Mouse (Mus musculus) kidney, postnatal 0 days (tissue): ENCODE measurements at regions not wholly inside any gene's neighbourhood (a gene's known extent, or its start where the extent isn't known, plus 50 kb on each side); places are given as distances from the start of the nearest gene placed in this dataset.

ENCODE experiments used
- ATAC-seq: fragments of 200-750 bp; cut with Nextera tagmentation; replicated peaks from 2 replicates; pipeline ENCODE4 v1.8.0; 2017; ENCODE audit warnings: low read depth, moderate number of reproducible peaks, moderate TSS enrichment, moderate library complexity; ENCODE audit not compliant: low FRiP score
- DNase-seq: peaks from one replicate; pipeline ENCODE4 v3.0.0-alpha.2; 2016; ENCODE audit warnings: low spot score
- H3K27ac ChIP-seq: fragments of 300-500 bp; sonication (generic); 2 replicates; pipeline ENCODE4 v1.5.1; 2014; ENCODE audit warnings: mild to moderate bottlenecking
- H3K27me3 ChIP-seq: fragments of 300-500 bp; sonication (generic); 2 replicates; pipeline ENCODE4 v1.6.1; 2014; ENCODE audit warnings: low read length, mixed read lengths; ENCODE audit not compliant: insufficient read depth
- H3K36me3 ChIP-seq: fragments of 300-500 bp; sonication (generic); 2 replicates; pipeline ENCODE4 v1.6.1; 2014; ENCODE audit warnings: low read length, mixed read lengths; ENCODE audit not compliant: insufficient read depth
- H3K4me1 ChIP-seq: fragments of 300-500 bp; sonication (generic); replicated peaks from 2 replicates; pipeline ENCODE4 v1.6.1; 2014; ENCODE audit warnings: antibody characterized with exemption, low read length, mixed read lengths; ENCODE audit not compliant: insufficient read depth
- H3K4me2 ChIP-seq: fragments of 300-500 bp; sonication (generic); 2 replicates; pipeline ENCODE4 v1.6.1; 2014; ENCODE audit warnings: mild to moderate bottlenecking, low read length, moderate library complexity, mixed read lengths
- H3K4me3 ChIP-seq: fragments of 300-500 bp; sonication (generic); replicated peaks from 2 replicates; pipeline ENCODE4 v1.5.1; 2014; ENCODE audit warnings: low read depth, low read length
- H3K9ac ChIP-seq: fragments of 300-500 bp; sonication (generic); 2 replicates; pipeline ENCODE4 v1.6.1; 2014; ENCODE audit warnings: low read depth, low read length
- H3K9me3 ChIP-seq: fragments of 300-500 bp; sonication (generic); replicated peaks from 2 replicates; pipeline ENCODE4 v1.6.1; 2016; ENCODE audit warnings: low read length, inconsistent platforms, mixed read lengths
- CTCF ChIP-seq: IDR thresholded peaks from 2 replicates; pipeline ENCODE4 v1.5.1; 2016; ENCODE audit warnings: antibody characterized with exemption, low read depth, mild to moderate bottlenecking, moderate library complexity
- WGBS: fragments of 180-500 bp; shearing (Covaris S2); extraction: QIAGEN DNeasy Blood & Tissue Kit; methylation state at CpG from one replicate; pipeline ENCODE4 v1.1.7; 2014; 5-methylcytosine and 5-hydroxymethylcytosine counted together

DNA sequence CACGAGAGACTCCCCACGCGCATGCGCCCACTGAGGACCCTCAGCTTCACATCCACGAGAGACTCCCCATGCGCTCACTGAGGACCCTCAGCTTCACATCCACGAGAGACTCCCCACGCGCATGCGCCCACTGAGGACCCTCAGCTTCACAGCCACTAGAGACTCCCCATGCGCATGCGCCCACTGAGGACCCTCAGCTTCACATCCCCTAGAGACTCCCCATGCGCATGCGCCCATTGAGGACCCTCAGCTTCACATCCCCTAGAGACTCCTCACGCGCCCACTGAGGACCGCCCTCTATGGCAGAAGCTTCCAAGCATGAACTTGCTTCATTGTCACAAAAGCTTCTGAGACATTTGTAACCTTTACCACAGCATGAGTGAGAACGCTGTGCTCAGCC is 221.0 kb downstream of the Pax3 start:
- Histone ChIP-seq H3K9me3 (no peaks in the 10 kb centered on the region), H3K9ac (no peak overlapping the region), H3K27ac (no peak overlapping the region), H3K4me3 (no peak overlapping the region), H3K36me3 (no peaks in the 10 kb centered on the region), H3K4me1 (no peaks in the 10 kb centered on the region), H3K4me2 (no peak overlapping the region), H3K27me3 (peaks cover 6% of the 10 kb centered on the region; the same call in 1 of the 2 replicates)
- TF ChIP-seq CTCF = no peak
- ATAC-seq (no peak), DNase-seq (no peak)
- 93% methylated on average over 18 of the region's 18 CpGs for WGBS

GRCm38 (mm10) chr1:77972301-77972717 is 224.6 kb downstream of the Pax3 start:
- H3K9ac ChIP-seq = no peak overlapping the region

DNA sequence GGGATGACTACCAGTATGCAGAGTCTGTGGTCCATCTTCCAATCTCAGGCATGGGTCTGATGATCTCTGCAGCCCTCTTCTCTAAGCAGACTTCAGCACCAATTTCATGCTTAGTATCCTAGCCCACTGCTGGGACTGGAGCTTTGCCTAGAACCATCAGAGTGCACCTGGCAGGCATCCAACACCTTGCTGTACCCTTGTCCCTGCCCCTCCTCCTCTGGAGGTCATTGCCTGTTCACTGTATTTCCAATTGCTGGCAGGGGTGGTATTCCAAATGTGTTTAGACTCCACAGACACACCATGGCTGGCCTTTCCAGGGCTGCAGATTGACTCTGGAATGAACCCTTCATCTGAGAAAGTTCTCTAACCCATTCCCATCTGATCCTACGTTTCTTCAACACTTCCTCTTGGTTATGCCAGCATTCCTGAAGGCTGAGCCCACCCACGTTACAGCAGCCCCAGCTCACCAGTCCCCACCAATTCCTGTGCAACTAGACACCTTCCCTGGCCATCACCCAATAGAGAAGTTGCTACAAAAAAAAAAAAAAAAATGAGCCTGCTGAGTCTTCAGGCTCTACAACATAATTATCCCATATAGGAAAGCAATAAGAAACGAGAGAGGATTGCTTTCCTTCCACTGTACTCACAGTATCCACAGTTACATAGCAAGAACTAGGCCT is 232.1 kb downstream of the Pax3 start:
- no peak overlapping the region for H3K27ac ChIP-seq
- no peak overlapping the region for H3K9ac ChIP-seq
- 31% methylated on average over 3 of the region's 3 CpGs for WGBS
- DNase-seq (peak; percentile 7), ATAC-seq (no peak)
- no peak overlapping the region for H3K4me3 ChIP-seq
- no peaks in the 10 kb centered on the region for H3K27me3 ChIP-seq
- H3K4me1 ChIP-seq = no peaks in the 10 kb centered on the region
- H3K9me3 ChIP-seq = no peaks in the 10 kb centered on the region
- H3K36me3 ChIP-seq = no peaks in the 10 kb centered on the region
- TF ChIP-seq CTCF = no peak
- H3K4me2 ChIP-seq = no peak overlapping the region

More at GRCm38 (mm10) chr1:77972301-77972717, 224.6 kb downstream of the Pax3 start:
- no peaks in the 10 kb centered on the region for H3K4me1 ChIP-seq
- ATAC-seq (no peak; the same call in 1 of the 2 replicates), DNase-seq (peak; percentile 71)
- H3K27ac ChIP-seq = no peak overlapping the region
- H3K4me3 ChIP-seq = no peak overlapping the region
- H3K36me3 ChIP-seq = no peaks in the 10 kb centered on the region
- H3K4me2 ChIP-seq = no peak overlapping the region
- no peaks in the 10 kb centered on the region for H3K9me3 ChIP-seq
- 8% methylated on average over 9 of the region's 9 CpGs for WGBS
- peak; percentile 85 for TF ChIP-seq CTCF
- no peaks in the 10 kb centered on the region for H3K27me3 ChIP-seq

GRCm38 (mm10) chr1:77959309-77959708 is 237.6 kb downstream of the Pax3 start:
- Histone ChIP-seq H3K4me1 (no peaks in the 10 kb centered on the region), H3K27ac (no peak overlapping the region), H3K4me2 (no peak overlapping the region), H3K9ac (no peak overlapping the region), H3K4me3 (no peak overlapping the region), H3K36me3 (no peaks in the 10 kb centered on the region), H3K9me3 (no peaks in the 10 kb centered on the region), H3K27me3 (no peaks in the 10 kb centered on the region)
- 83% methylated on average over 1 of the region's 1 CpGs for WGBS
- ATAC-seq (no peak), DNase-seq (no peak)
- TF ChIP-seq CTCF = no peak

- H3K9me3 ChIP-seq = no peaks in the 10 kb centered on the region
- H3K36me3 ChIP-seq = no peaks in the 10 kb centered on the region
- no peak overlapping the region for H3K4me3 ChIP-seq
- DNase-seq = no peak
- WGBS = 71% methylated on average over 8 of the region's 8 CpGs
- no peak overlapping the region for H3K27ac ChIP-seq
- no peak for TF ChIP-seq CTCF
- H3K27me3 ChIP-seq = no peaks in the 10 kb centered on the region
- ATAC-seq = no peak
- no peak overlapping the region for H3K9ac ChIP-seq
- no peak overlapping the region for H3K4me2 ChIP-seq
- H3K4me1 ChIP-seq = no peaks in the 10 kb centered on the region
These were observed 239.7 kb downstream of the Pax3 start for GRCm38 (mm10) chr1:77957156-77957767.

DNA sequence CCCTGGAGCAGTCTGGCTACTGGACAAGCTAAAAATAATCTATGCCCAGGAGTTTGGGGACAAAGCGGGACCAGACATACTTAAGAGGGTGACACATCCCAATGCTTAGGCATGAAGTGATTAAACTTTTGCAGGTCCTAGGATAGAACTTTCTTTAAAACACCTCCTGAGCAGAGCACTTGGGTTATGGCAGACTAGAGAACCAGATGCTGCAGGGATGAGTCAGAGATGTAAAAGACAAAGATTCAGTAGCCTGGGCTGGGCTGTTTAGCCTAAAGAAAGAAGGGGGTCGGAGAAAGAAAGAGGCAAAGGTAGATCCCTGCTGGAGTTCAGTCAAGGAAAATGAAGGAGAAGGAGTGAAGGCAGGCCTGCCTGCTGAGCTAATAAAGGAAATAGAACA is 249.0 kb downstream of the Pax3 start:
- H3K36me3 ChIP-seq = no peaks in the 10 kb centered on the region
- no peak for TF ChIP-seq CTCF
- no peaks in the 10 kb centered on the region for H3K27me3 ChIP-seq
- DNase-seq (no peak), ATAC-seq (no peak)
- 78% methylated on average over 2 of the region's 2 CpGs for WGBS
- no peak overlapping the region for H3K4me2 ChIP-seq
- no peak overlapping the region for H3K27ac ChIP-seq
- H3K4me1 ChIP-seq = no peaks in the 10 kb centered on the region
- H3K9ac ChIP-seq = no peak overlapping the region
- H3K4me3 ChIP-seq = no peak overlapping the region
- H3K9me3 ChIP-seq = no peaks in the 10 kb centered on the region
